In genomic region chr11:97728311-97728710, GRCm38 (mm10) we compare ENCODE assay signal across 13 mouse cellular contexts. TPM values are rescaled to one million over a fixed set of nuclear protein-coding genes. Genes with fewer than 3 reads are reported as not detected.
DNase-seq lines count a peak whose midpoint lies in the region; ATAC-seq lines count a peak whose summit lies in the region.
"Had no signal": no experiment of that assay in that cellular context is flagged by ENCODE, and none has a peak within 500 bp of the region (broad histone marks: within the 10 kb centered on the region; RNA-seq: fewer than 3 reads in every experiment).

No protein-coding gene starts in this region.

- no peak for ATAC-seq in heart, embryonic 15.5 days (replicated peaks; ENCODE audit: insufficient number of reproducible peaks, insufficient read depth, low FRiP score, low read depth)
- peak; percentile 87 to 95 for ATAC-seq in hematopoietic stem cell, adult 5-6 weeks (replicated peaks in 1 of 2; ENCODE audit: insufficient read depth in 1 of 2, low FRiP score in 2 of 2, low TSS enrichment in 1 of 2, low read depth in 1 of 2, poor library complexity in 2 of 2, severe bottlenecking in 2 of 2)
- ATAC-seq in intestine, embryonic 15.5 days: no peak
- ATAC-seq in midbrain, embryonic 14.5 days (ENCODE audit: low FRiP score, low TSS enrichment): no peak

- no peak overlapping the region for H3K27ac ChIP-seq in heart, embryonic 15.5 days
- no peak overlapping the region for H3K27ac ChIP-seq in intestine, embryonic 15.5 days
- no peak overlapping the region for H3K27ac ChIP-seq in midbrain, embryonic 14.5 days (replicated peaks; ENCODE audit: low read depth, low read length)
- H3K27ac ChIP-seq: hindbrain, embryonic 13.5 days had no signal

- H3K4me3 ChIP-seq in heart, embryonic 15.5 days: no peak overlapping the region
- no peak overlapping the region for H3K4me3 ChIP-seq in intestine, embryonic 15.5 days (replicated peaks)
- no peak overlapping the region for H3K4me3 ChIP-seq in midbrain, embryonic 14.5 days (replicated peaks; ENCODE audit: low read depth, low read length)
- H3K4me3 ChIP-seq: hindbrain, embryonic 13.5 days had no signal

- 0 out of 2 replicates have a peak, but pooled peaks cover 4% of the 10 kb centered on the region for H3K4me1 ChIP-seq in heart, embryonic 15.5 days (replicated peaks)
- H3K4me1 ChIP-seq in intestine, embryonic 15.5 days (replicated peaks): no peaks in the 10 kb centered on the region
- no peaks in the 10 kb centered on the region for H3K4me1 ChIP-seq in midbrain, embryonic 14.5 days (ENCODE audit: control insufficient read depth, insufficient read depth, low read length)
- H3K4me1 ChIP-seq: hindbrain, embryonic 13.5 days had no signal

- no peaks in the 10 kb centered on the region for H3K27me3 ChIP-seq in heart, embryonic 15.5 days
- no peaks in the 10 kb centered on the region for H3K27me3 ChIP-seq in intestine, embryonic 15.5 days (replicated peaks)
- no peaks in the 10 kb centered on the region for H3K27me3 ChIP-seq in midbrain, embryonic 14.5 days (ENCODE audit: control insufficient read depth, insufficient read depth, low read length)
- H3K27me3 ChIP-seq: hindbrain, embryonic 13.5 days had no signal

- peak overlapping the region; percentile 18; the same call in 1 of the 2 replicates for H3K9ac ChIP-seq in heart, embryonic 15.5 days
- H3K9ac ChIP-seq in intestine, embryonic 15.5 days: no peak overlapping the region
- no peak overlapping the region for H3K9ac ChIP-seq in midbrain, embryonic 14.5 days (replicated peaks; ENCODE audit: low read length)
- H3K9ac ChIP-seq: hindbrain, embryonic 13.5 days; lung, embryonic 14.5 days had no signal

- WGBS in heart, embryonic 15.5 days: 71% methylated on average over 7 of the region's 7 CpGs
- WGBS in intestine, embryonic 15.5 days: 64% methylated on average over 7 of the region's 7 CpGs
- WGBS in midbrain, embryonic 14.5 days: 86% methylated on average over 7 of the region's 7 CpGs

- H3K9me3 ChIP-seq in heart, embryonic 15.5 days (replicated peaks): no peaks in the 10 kb centered on the region
- no peaks in the 10 kb centered on the region for H3K9me3 ChIP-seq in intestine, embryonic 15.5 days
- H3K9me3 ChIP-seq in midbrain, embryonic 14.5 days (ENCODE audit: control insufficient read depth, low read length): no peaks in the 10 kb centered on the region
- H3K9me3 ChIP-seq: hindbrain, embryonic 13.5 days had no signal

- no peak overlapping the region for H3K4me2 ChIP-seq in heart, embryonic 15.5 days
- H3K4me2 ChIP-seq in intestine, embryonic 15.5 days (replicated peaks): no peak overlapping the region
- H3K4me2 ChIP-seq in midbrain, embryonic 14.5 days (ENCODE audit: low read length): no peak overlapping the region
- H3K4me2 ChIP-seq: hindbrain, embryonic 13.5 days; lung, embryonic 14.5 days had no signal

- DNase-seq in heart, adult 8-10 months (ENCODE audit: low spot score): no peak
- peak; percentile 82 for DNase-seq in CD4-positive, CD25-positive, alpha-beta regulatory T cell, adult 2 months (ENCODE audit: low read depth, low spot score)
- DNase-seq in naive thymus-derived CD4-positive, alpha-beta T cell, adult 2 months (ENCODE audit: low read depth): peak; percentile 84
- DNase-seq in cerebellum, postnatal 36 days: no peak
- no peak for DNase-seq in midbrain, embryonic 14.5 days
- DNase-seq: cerebellum, adult 2 months; gastrocnemius, postnatal 14 days; kidney, postnatal 14 days; lung, embryonic 14.5 days had no signal

- H3K36me3 ChIP-seq in heart, embryonic 15.5 days: peaks cover 53% of the 10 kb centered on the region
- H3K36me3 ChIP-seq in intestine, embryonic 15.5 days: peaks cover 23% of the 10 kb centered on the region
- H3K36me3 ChIP-seq in midbrain, embryonic 14.5 days (ENCODE audit: control insufficient read depth, insufficient read depth, low read length): peaks cover 84% of the 10 kb centered on the region

RNA-seq across cellular contexts. Expression of gene Pip4k2b, which starts 16.2 kb away (rescaled TPM):
- 0.82 and 0.95 TPM in 2 replicates for polyA plus RNA-seq in heart, embryonic 15.5 days (2015; fragmentation: Nextera tagmentation; extraction: Ambion mirVana)
- 10 to 100 TPM; 21.9 to 26.6 (median 25.6) TPM for total RNA-seq in heart, adult 8-10 months (2022)
- total RNA-seq in hematopoietic stem cell, adult 5-6 weeks (2017): 42.3 and 81.6 TPM in 2 replicates
- polyA plus RNA-seq in intestine, embryonic 15.5 days (2015; fragmentation: Nextera tagmentation; extraction: Ambion mirVana): 1.0 and 1.2 TPM in 2 replicates
- 4.8 and 7.7 TPM in 2 replicates for polyA plus RNA-seq in midbrain, embryonic 14.5 days (2014; fragmentation: Nextera tagmentation; extraction: Ambion mirVana)

RNA-seq across cellular contexts. Expression of gene Psmb3, which starts 25.1 kb away (rescaled TPM):
- 337 and 364 TPM in 2 replicates for polyA plus RNA-seq in heart, embryonic 15.5 days (2015; fragmentation: Nextera tagmentation; extraction: Ambion mirVana)
- 100 to 1,000 TPM; 145 to 154 (median 150) TPM for total RNA-seq in heart, adult 8-10 months (2022)
- 93.0 and 116 TPM in 2 replicates for total RNA-seq in hematopoietic stem cell, adult 5-6 weeks (2017)
- polyA plus RNA-seq in intestine, embryonic 15.5 days (2015; fragmentation: Nextera tagmentation; extraction: Ambion mirVana): 426 and 480 TPM in 2 replicates
- polyA plus RNA-seq in midbrain, embryonic 14.5 days (2014; fragmentation: Nextera tagmentation; extraction: Ambion mirVana): 456 and 503 TPM in 2 replicates

RNA-seq across cellular contexts. Expression of gene Pcgf2, which starts 28.0 kb away (rescaled TPM):
- 10.9 and 11.5 TPM in 2 replicates for polyA plus RNA-seq in heart, embryonic 15.5 days (2015; fragmentation: Nextera tagmentation; extraction: Ambion mirVana)
- 1 to 10 TPM; 4.6 to 6.3 (median 5.3) TPM for total RNA-seq in heart, adult 8-10 months (2022)
- total RNA-seq in hematopoietic stem cell, adult 5-6 weeks (2017): 1.5 and 2.8 TPM in 2 replicates
- polyA plus RNA-seq in intestine, embryonic 15.5 days (2015; fragmentation: Nextera tagmentation; extraction: Ambion mirVana): 12.7 and 12.8 TPM in 2 replicates
- polyA plus RNA-seq in midbrain, embryonic 14.5 days (2014; fragmentation: Nextera tagmentation; extraction: Ambion mirVana): 25.5 and 31.2 TPM in 2 replicates

RNA-seq across cellular contexts. Expression of gene Cwc25, which starts 38.0 kb away (rescaled TPM):
- 9.5 and 10.5 TPM in 2 replicates for polyA plus RNA-seq in heart, embryonic 15.5 days (2015; fragmentation: Nextera tagmentation; extraction: Ambion mirVana)
- 1 to 10 TPM; 6.1 to 7.1 (median 6.3) TPM for total RNA-seq in heart, adult 8-10 months (2022)
- total RNA-seq in hematopoietic stem cell, adult 5-6 weeks (2017): 18.8 and 23.3 TPM in 2 replicates
- polyA plus RNA-seq in intestine, embryonic 15.5 days (2015; fragmentation: Nextera tagmentation; extraction: Ambion mirVana): 13.3 and 13.4 TPM in 2 replicates
- 10.9 and 13.2 TPM in 2 replicates for polyA plus RNA-seq in midbrain, embryonic 14.5 days (2014; fragmentation: Nextera tagmentation; extraction: Ambion mirVana)

RNA-seq across cellular contexts. Expression of gene Cisd3, which starts 42.7 kb away (rescaled TPM):
- 60.7 and 69.4 TPM in 2 replicates for polyA plus RNA-seq in heart, embryonic 15.5 days (2015; fragmentation: Nextera tagmentation; extraction: Ambion mirVana)
- 100 to 1,000 TPM; 133 to 158 (median 141) TPM for total RNA-seq in heart, adult 8-10 months (2022)
- total RNA-seq in hematopoietic stem cell, adult 5-6 weeks (2017): 4.8 and 9.2 TPM in 2 replicates
- 79.9 and 93.0 TPM in 2 replicates for polyA plus RNA-seq in intestine, embryonic 15.5 days (2015; fragmentation: Nextera tagmentation; extraction: Ambion mirVana)
- polyA plus RNA-seq in midbrain, embryonic 14.5 days (2014; fragmentation: Nextera tagmentation; extraction: Ambion mirVana): 17.4 and 21.8 TPM in 2 replicates

Comparison
In these comparisons a context has a peak if more than half of its experiments do, and no peak if none do; other contexts are left out.
1. ATAC-seq: peak in hematopoietic stem cell, adult 5-6 weeks (2 of 2); none in heart, embryonic 15.5 days (single experiment), intestine, embryonic 15.5 days (single experiment) and midbrain, embryonic 14.5 days (single experiment).
2. DNase-seq: peak in CD4-positive, CD25-positive, alpha-beta regulatory T cell, adult 2 months (single experiment) and naive thymus-derived CD4-positive, alpha-beta T cell, adult 2 months (single experiment); none in heart, adult 8-10 months (single experiment), cerebellum, postnatal 36 days (0 of 2) and midbrain, embryonic 14.5 days (single experiment).